In the genomic region with DNA sequence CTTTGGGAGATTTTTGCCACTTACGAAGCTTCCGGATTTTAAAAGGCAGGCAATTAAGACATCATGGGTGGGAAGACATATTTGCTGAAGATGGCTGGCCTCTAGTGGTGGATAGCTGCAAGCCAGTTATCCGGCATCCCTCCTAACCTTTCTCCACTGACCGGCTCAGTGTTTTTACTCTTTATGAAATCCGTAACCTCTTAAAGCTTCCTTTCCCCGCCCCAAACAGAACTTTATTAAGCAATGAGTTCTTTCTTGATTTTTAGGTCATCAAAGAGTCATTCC, we compare ENCODE assay signal across 9 mouse cellular contexts. TPM values are rescaled to one million over a fixed set of nuclear protein-coding genes. Genes with fewer than 3 reads are reported as not detected.
DNase-seq lines count a peak whose midpoint lies in the region; ATAC-seq and TF ChIP-seq lines count a peak whose summit lies in the region.
"Had no signal": no experiment of that assay in that cellular context is flagged by ENCODE, and none has a peak within 500 bp of the region (broad histone marks: within the 10 kb centered on the region; RNA-seq: fewer than 3 reads in every experiment).

No protein-coding gene starts in this region.

- 48% methylated on average over 6 of the region's 6 CpGs for WGBS in hindbrain, postnatal 0 days
- 69% methylated on average over 6 of the region's 6 CpGs for WGBS in hindbrain, embryonic 11.5 days
- WGBS in midbrain, embryonic 13.5 days, result 56% methylated on average over 6 of the region's 6 CpGs

- no peaks in the 10 kb centered on the region for H3K27me3 ChIP-seq in hindbrain, postnatal 0 days (ENCODE audit: insufficient read depth, low read length)
- H3K27me3 ChIP-seq in hindbrain, embryonic 11.5 days (ENCODE audit: control insufficient read depth, insufficient read depth, low read length), result no peaks in the 10 kb centered on the region; the same call in 1 of the 2 replicates
- no peaks in the 10 kb centered on the region for H3K27me3 ChIP-seq in E14TG2a.4 (ENCODE audit: insufficient read depth, low read length)
- H3K27me3 ChIP-seq in midbrain, embryonic 13.5 days, result no peaks in the 10 kb centered on the region
- H3K27me3 ChIP-seq: midbrain, embryonic 12.5 days had no signal

- no peak overlapping the region for H3K27ac ChIP-seq in hindbrain, postnatal 0 days
- no peak overlapping the region for H3K27ac ChIP-seq in hindbrain, embryonic 11.5 days (ENCODE audit: low read depth, low read length)
- no peak overlapping the region for H3K27ac ChIP-seq in midbrain, embryonic 13.5 days
- H3K27ac ChIP-seq: midbrain, embryonic 12.5 days had no signal

- H3K9ac ChIP-seq in hindbrain, postnatal 0 days (replicated peaks; ENCODE audit: low read length), result no peak overlapping the region
- no peak overlapping the region for H3K9ac ChIP-seq in hindbrain, embryonic 11.5 days (ENCODE audit: low read depth, low read length)
- H3K9ac ChIP-seq in midbrain, embryonic 13.5 days (replicated peaks), result no peak overlapping the region
- H3K9ac ChIP-seq: midbrain, embryonic 12.5 days had no signal

- H3K9me3 ChIP-seq in hindbrain, postnatal 0 days (ENCODE audit: low read length), result no peaks in the 10 kb centered on the region
- no peaks in the 10 kb centered on the region for H3K9me3 ChIP-seq in hindbrain, embryonic 11.5 days (ENCODE audit: control insufficient read depth, low read length)
- H3K9me3 ChIP-seq in E14TG2a.4 (ENCODE audit: low read length), result no peaks in the 10 kb centered on the region
- no peaks in the 10 kb centered on the region for H3K9me3 ChIP-seq in midbrain, embryonic 13.5 days
- H3K9me3 ChIP-seq: midbrain, embryonic 12.5 days had no signal

- TF ChIP-seq CTCF in hindbrain, postnatal 0 days (IDR thresholded peaks at IDR 0.05; ENCODE audit: low read depth), result peak; percentile 78
- peak; percentile 10; the same call in 1 of the 2 replicates for TF ChIP-seq CTCF in E14TG2a.4 (conservative IDR thresholded peaks at IDR 0.05; ENCODE audit: low read length)

- H3K36me3 ChIP-seq in hindbrain, postnatal 0 days (ENCODE audit: insufficient read depth, low read length), result peaks cover under 1% of the 10 kb centered on the region; the same call in 1 of the 2 replicates
- H3K36me3 ChIP-seq in hindbrain, embryonic 11.5 days (ENCODE audit: control insufficient read depth, insufficient read depth, low read length), result no peaks in the 10 kb centered on the region
- H3K36me3 ChIP-seq in E14TG2a.4 (ENCODE audit: insufficient read depth, low read length), result no peaks in the 10 kb centered on the region
- peaks cover 10% of the 10 kb centered on the region for H3K36me3 ChIP-seq in midbrain, embryonic 13.5 days

- peak; percentile 68 for DNase-seq in hindbrain, postnatal 0 days (ENCODE audit: low spot score)
- DNase-seq in hindbrain, embryonic 11.5 days (ENCODE audit: low spot score), result no peak
- peak; percentile 65 for DNase-seq in adipocyte (ENCODE audit: low spot score)
- peak; percentile 61 to 63 for DNase-seq in kidney, postnatal 36 days
- DNase-seq in spleen, adult 18-20 months, result no peak

- no peak overlapping the region for H3K4me3 ChIP-seq in hindbrain, postnatal 0 days (ENCODE audit: low read length)
- H3K4me3 ChIP-seq in hindbrain, embryonic 11.5 days (ENCODE audit: low read depth, low read length), result no peak overlapping the region
- no peak overlapping the region for H3K4me3 ChIP-seq in E14TG2a.4 (replicated peaks; ENCODE audit: low read length)
- H3K4me3 ChIP-seq in midbrain, embryonic 13.5 days (replicated peaks), result no peak overlapping the region
- H3K4me3 ChIP-seq: midbrain, embryonic 12.5 days had no signal

- H3K4me2 ChIP-seq in hindbrain, postnatal 0 days (ENCODE audit: low read depth, low read length), result peak overlapping the region; percentile 31; the same call in 1 of the 2 replicates
- no peak overlapping the region for H3K4me2 ChIP-seq in hindbrain, embryonic 11.5 days (replicated peaks; ENCODE audit: low read depth, low read length)
- H3K4me2 ChIP-seq in midbrain, embryonic 13.5 days (replicated peaks), result no peak overlapping the region
- H3K4me2 ChIP-seq: midbrain, embryonic 12.5 days had no signal

- ATAC-seq in hindbrain, postnatal 0 days, result 0 out of 2 replicates have a peak, but pooled peaks have one; percentile 55
- ATAC-seq in hindbrain, embryonic 11.5 days (ENCODE audit: low FRiP score), result no peak
- no peak for ATAC-seq in midbrain, embryonic 13.5 days

- H3K4me1 ChIP-seq in hindbrain, postnatal 0 days (ENCODE audit: insufficient read depth, low read length), result no peaks in the 10 kb centered on the region
- no peaks in the 10 kb centered on the region for H3K4me1 ChIP-seq in hindbrain, embryonic 11.5 days (replicated peaks; ENCODE audit: control insufficient read depth, insufficient read depth, low read length)
- H3K4me1 ChIP-seq in E14TG2a.4 (replicated peaks; ENCODE audit: low read depth, low read length), result peaks cover 28% of the 10 kb centered on the region
- no peaks in the 10 kb centered on the region for H3K4me1 ChIP-seq in midbrain, embryonic 13.5 days (replicated peaks)
- H3K4me1 ChIP-seq: midbrain, embryonic 12.5 days had no signal

RNA-seq across cellular contexts. Expression of a gene that starts 17.0 kb away (rescaled TPM):
- 42.9 and 48.5 TPM in 2 replicates for total RNA-seq in hindbrain, postnatal 0 days (2014; rRNA removed)
- 98.0 and 108 TPM in 2 replicates for polyA plus RNA-seq in hindbrain, postnatal 0 days (2015; fragmentation: Nextera tagmentation; extraction: Ambion mirVana)
- 75.1 and 76.1 TPM in 2 replicates for polyA plus RNA-seq in hindbrain, embryonic 11.5 days (2014; fragmentation: Nextera tagmentation; extraction: Ambion mirVana)
- polyA plus RNA-seq in midbrain, embryonic 13.5 days (2015; fragmentation: Nextera tagmentation; extraction: Ambion mirVana), result 128 TPM in 2 replicates

RNA-seq across cellular contexts. Expression of a gene that starts 17.1 kb away (rescaled TPM):
- total RNA-seq in hindbrain, postnatal 0 days (2014; rRNA removed), result 0.61 and 1.6 TPM in 2 replicates
- polyA plus RNA-seq in hindbrain, postnatal 0 days (2015; fragmentation: Nextera tagmentation; extraction: Ambion mirVana), result not detected in 2 replicates
- 0.11 TPM in 1 of 2 replicates, not detected in the other for polyA plus RNA-seq in hindbrain, embryonic 11.5 days (2014; fragmentation: Nextera tagmentation; extraction: Ambion mirVana)
- not detected in 2 replicates for polyA plus RNA-seq in midbrain, embryonic 13.5 days (2015; fragmentation: Nextera tagmentation; extraction: Ambion mirVana)
- polyA plus RNA-seq: midbrain, embryonic 12.5 days had no signal

RNA-seq across cellular contexts. Expression of a gene that starts 21.1 kb away (rescaled TPM):
- 18.3 and 21.7 TPM in 2 replicates for total RNA-seq in hindbrain, postnatal 0 days (2014; rRNA removed)
- 33.9 and 36.4 TPM in 2 replicates for polyA plus RNA-seq in hindbrain, postnatal 0 days (2015; fragmentation: Nextera tagmentation; extraction: Ambion mirVana)
- polyA plus RNA-seq in hindbrain, embryonic 11.5 days (2014; fragmentation: Nextera tagmentation; extraction: Ambion mirVana), result 20.9 and 23.6 TPM in 2 replicates
- polyA plus RNA-seq in midbrain, embryonic 13.5 days (2015; fragmentation: Nextera tagmentation; extraction: Ambion mirVana), result 23.6 and 29.9 TPM in 2 replicates

RNA-seq across cellular contexts. Expression of a gene that starts 23.8 kb away (rescaled TPM):
- total RNA-seq in hindbrain, postnatal 0 days (2014; rRNA removed), result 2.2 and 3.6 TPM in 2 replicates
- 3.9 and 4.6 TPM in 2 replicates for polyA plus RNA-seq in hindbrain, postnatal 0 days (2015; fragmentation: Nextera tagmentation; extraction: Ambion mirVana)
- polyA plus RNA-seq in hindbrain, embryonic 11.5 days (2014; fragmentation: Nextera tagmentation; extraction: Ambion mirVana), result 0.67 and 1.1 TPM in 2 replicates
- 0.58 and 0.89 TPM in 2 replicates for polyA plus RNA-seq in midbrain, embryonic 13.5 days (2015; fragmentation: Nextera tagmentation; extraction: Ambion mirVana)

RNA-seq across cellular contexts. Expression of a gene that starts 33.4 kb away (rescaled TPM):
- 0.42 TPM in 1 of 2 replicates, not detected in the other for total RNA-seq in hindbrain, postnatal 0 days (2014; rRNA removed)
- 0.97 and 1.5 TPM in 2 replicates for polyA plus RNA-seq in hindbrain, postnatal 0 days (2015; fragmentation: Nextera tagmentation; extraction: Ambion mirVana)
- not detected in 2 replicates for polyA plus RNA-seq in hindbrain, embryonic 11.5 days (2014; fragmentation: Nextera tagmentation; extraction: Ambion mirVana)
- 0.19 and 0.31 TPM in 2 replicates for polyA plus RNA-seq in midbrain, embryonic 13.5 days (2015; fragmentation: Nextera tagmentation; extraction: Ambion mirVana)
- polyA plus RNA-seq: large intestine, adult 2 months; midbrain, embryonic 12.5 days had no signal

Comparison
In these comparisons a context has a peak if more than half of its experiments do, and no peak if none do; other contexts are left out.
1. DNase-seq: peak in hindbrain, postnatal 0 days (single experiment), adipocyte (single experiment) and kidney, postnatal 36 days (2 of 2); none in hindbrain, embryonic 11.5 days (single experiment) and spleen, adult 18-20 months (0 of 2).